Mouse (Mus musculus) kidney, adult 2 months (tissue): ENCODE measurements around the gene Emx1.

Experiments used
- CTCF ChIP-seq: fragments of 200-500 bp; conservative IDR thresholded peaks from 2 replicates; pipeline ENCODE4 v1.5.1; 2011; ENCODE audit warnings: low read depth, mild to moderate bottlenecking, control low read depth, low read length, moderate library complexity, mixed read lengths; ENCODE audit not compliant: insufficient read depth, insufficient read length
- POLR2A ChIP-seq: fragments of 200-500 bp; IDR thresholded peaks from one replicate; pipeline ENCODE4 v1.6.1; 2011; ENCODE audit warnings: low read depth, low read length, control low read depth

- no peak for TF ChIP-seq POLR2A
- TF ChIP-seq CTCF = no peak
These were observed 21.8 kb upstream of the Emx1 start for GRCm38 (mm10) chr6:85165440-85165921.
